Mouse (Mus musculus): ENCODE results near the gene 2310061I04Rik.

Gene 2310061I04Rik

GRCm38 (mm10) chr17:35916297-35917142 lies 19.3 kb upstream of the 2310061I04Rik start, which contains the start of the genes Mrps18b and Ppp1r10:
Mrps18b (minus strand) TSS chr17:35916389.
Ppp1r10 (plus strand) TSS chr17:35916434.
- in situ Hi-C loops (cut with MboI, MseI): no loop called here

- in situ Hi-C loops (cut with MboI, MseI): no loop called here
These were observed 18.5 kb upstream of the 2310061I04Rik start for GRCm38 (mm10) chr17:35915538-35916296.

- in situ Hi-C loops (cut with MboI, MseI): no loop called here
These were observed 17.7 kb upstream of the 2310061I04Rik start for GRCm38 (mm10) chr17:35914975-35915374.

- in situ Hi-C loops (cut with MboI, MseI): loop anchor here (5.0 kb wide), 1 partner anchor 83 kb away; no protein-coding TSS in a partner anchor
These were observed 12.7 kb upstream of the 2310061I04Rik start, which contains the start of gene Atat1 for GRCm38 (mm10) chr17:35909919-35910369. Atat1 (minus strand) TSS chr17:35910075.

- in situ Hi-C loops (cut with MboI, MseI): loop anchor here (5.0 kb wide), 1 partner anchor 82 kb away; no protein-coding TSS in a partner anchor
These were observed 12.1 kb upstream of the 2310061I04Rik start for GRCm38 (mm10) chr17:35909186-35909918.

GRCm38 (mm10) chr17:35907609-35908008 lies 10.4 kb upstream of the 2310061I04Rik start:
- in situ Hi-C loops (cut with MboI, MseI): loop anchor here (5.0 kb wide), 1 partner anchor 80 kb away; no protein-coding TSS in a partner anchor

GRCm38 (mm10) chr17:35905587-35905986 lies 8.4 kb upstream of the 2310061I04Rik start:
- in situ Hi-C loops (cut with MboI, MseI): loop anchor here (5.0 kb wide), 1 partner anchor 78 kb away; no protein-coding TSS in a partner anchor

GRCm38 (mm10) chr17:35903992-35904355 lies 6.7 kb upstream of the 2310061I04Rik start:
- in situ Hi-C loops (cut with MboI, MseI): no loop called here

- in situ Hi-C loops (cut with MboI, MseI): no loop called here
These were observed 6.2 kb upstream of the 2310061I04Rik start for GRCm38 (mm10) chr17:35903343-35903991.

- in situ Hi-C loops (cut with MboI, MseI): no loop called here
These were observed 3.4 kb upstream of the 2310061I04Rik start for GRCm38 (mm10) chr17:35900636-35901035.

GRCm38 (mm10) chr17:35897644-35898573 lies 678 bp upstream of the 2310061I04Rik start:
- in situ Hi-C loops (cut with MboI, MseI): loop anchor here (10.0 kb wide), 1 partner anchor 53 kb away; the partner anchor contains the start of gene Mdc1

GRCm38 (mm10) chr17:35887725-35888124 lies 9.5 kb downstream of the 2310061I04Rik start:
- in situ Hi-C loops (cut with MboI, MseI): no loop called here

GRCm38 (mm10) chr17:35883777-35884176 lies 13.5 kb downstream of the 2310061I04Rik start:
- in situ Hi-C loops (cut with MboI, MseI): no loop called here

- in situ Hi-C loops (cut with MboI, MseI): no loop called here
These were observed 14.3 kb downstream of the 2310061I04Rik start for GRCm38 (mm10) chr17:35882924-35883323.

GRCm38 (mm10) chr17:35879245-35880057 lies 17.8 kb downstream of the 2310061I04Rik start, which contains the start of gene Dhx16:
Dhx16 (plus strand) TSS chr17:35879819.
- in situ Hi-C loops (cut with MboI, MseI): loop anchor here (10.0 kb wide), 1 partner anchor 1855 kb away; the partner anchor contains the start of genes H2-Ke6 and Ring1

GRCm38 (mm10) chr17:35874721-35875120 lies 22.5 kb downstream of the 2310061I04Rik start:
- in situ Hi-C loops (cut with MboI, MseI): loop anchor here (5.0 to 10.0 kb wide), 3 partner anchors 37 to 1850 kb away; partner anchors contain the start of genes H2-Ke6, Ring1 and Tubb5

GRCm38 (mm10) chr17:35873774-35874519 lies 23.3 kb downstream of the 2310061I04Rik start:
- in situ Hi-C loops (cut with MboI, MseI): loop anchor here (5.0 to 10.0 kb wide), 3 partner anchors 37 to 1849 kb away; partner anchors contain the start of genes H2-Ke6, Ring1 and Tubb5

Data from T-helper 2 cell (primary cell).